Comparison of ENCODE assay signal across 8 mouse cellular contexts in the genomic region with DNA sequence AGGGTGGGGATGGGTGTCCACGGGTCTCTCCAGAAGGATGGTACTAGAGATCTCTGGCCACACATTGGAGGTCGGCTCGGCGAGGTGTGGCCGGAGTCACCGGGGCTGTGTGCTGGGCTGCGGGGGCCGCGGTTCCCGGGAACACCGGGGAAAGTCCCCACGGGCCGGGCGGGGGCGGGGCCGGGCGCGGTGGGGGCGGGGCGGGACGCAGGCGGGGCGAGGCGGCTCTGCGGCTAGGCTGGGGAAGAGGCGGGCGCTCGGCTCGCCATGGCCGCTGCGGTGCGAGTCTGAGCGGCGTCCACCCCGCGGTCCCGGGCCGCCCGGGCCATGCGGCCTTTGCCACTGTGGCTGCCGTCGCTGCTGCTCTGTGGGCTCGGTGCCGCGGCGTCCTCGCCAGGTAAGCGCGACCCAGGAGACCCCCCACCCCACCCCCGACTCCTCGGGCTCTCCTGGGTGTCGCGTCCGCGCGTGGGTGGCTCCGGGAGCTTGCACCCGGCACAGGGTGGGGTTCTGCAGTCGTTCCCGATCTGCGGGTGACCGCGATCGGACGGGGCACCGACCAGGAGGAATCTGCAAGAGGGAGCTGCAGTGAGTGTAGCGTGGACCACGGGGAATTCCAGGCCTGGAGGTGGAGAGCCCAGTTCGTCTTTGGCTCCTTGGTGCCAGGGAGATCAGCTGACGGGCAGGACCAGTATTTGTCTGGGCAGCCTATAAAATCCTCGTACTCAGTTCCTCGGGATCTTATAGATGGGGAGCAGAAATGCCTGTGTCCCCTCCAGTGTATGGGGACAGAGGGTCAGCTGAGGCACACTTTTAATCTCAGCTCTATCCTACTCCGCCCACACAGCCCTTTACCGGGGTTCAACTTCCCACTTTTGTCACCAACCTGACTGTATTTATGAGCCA. TPM values are rescaled to one million over a fixed set of nuclear protein-coding genes. Genes with fewer than 3 reads are reported as not detected.
A peak's percentile ranks its signal among the peaks of the same experiment; 100 is the strongest.
DNase-seq lines count a peak whose midpoint lies in the region; ATAC-seq and TF ChIP-seq lines count a peak whose summit lies in the region.

Gene Ifngr2, plus strand, starts transcription at position 237 of the 906 bp plus-strand sequence.

- H3K9me3 ChIP-seq in embryonic facial prominence, embryonic 11.5 days (replicated peaks; ENCODE audit: control insufficient read depth, low read length) = no peaks in the 10 kb centered on the region
- H3K9me3 ChIP-seq in liver, embryonic 11.5 days (ENCODE audit: control insufficient read depth, low read length) = no peaks in the 10 kb centered on the region

- peak within 1 kb of the TSS; percentile 21 for H3ac ChIP-seq in myocyte (ENCODE audit: control insufficient read depth, insufficient read length)

- no peaks in the 10 kb centered on the region for H3K27me3 ChIP-seq in embryonic facial prominence, embryonic 11.5 days (ENCODE audit: control insufficient read depth, insufficient read depth, low read length)
- no peaks in the 10 kb centered on the region for H3K27me3 ChIP-seq in liver, embryonic 11.5 days (replicated peaks; ENCODE audit: control insufficient read depth, insufficient read depth, low read length)
- H3K27me3 ChIP-seq in myocyte (ENCODE audit: control insufficient read depth, insufficient read depth, insufficient read length) = no peaks in the 10 kb centered on the region

- H3K4me3 ChIP-seq in embryonic facial prominence, embryonic 11.5 days (ENCODE audit: low read depth, low read length) = peak within 1 kb of the TSS; percentile 92
- peak within 1 kb of the TSS; percentile 92 for H3K4me3 ChIP-seq in liver, embryonic 11.5 days (ENCODE audit: low read depth, low read length)
- peak within 1 kb of the TSS; percentile 62 for H3K4me3 ChIP-seq in myocyte

- H3K4me1 ChIP-seq in embryonic facial prominence, embryonic 11.5 days (ENCODE audit: control insufficient read depth, insufficient read depth, low read length) = no peaks in the 10 kb centered on the region
- peaks cover 56% of the 10 kb centered on the region for H3K4me1 ChIP-seq in liver, embryonic 11.5 days (replicated peaks; ENCODE audit: control insufficient read depth, insufficient read depth, low read length)

- 1% methylated on average over 50 of the region's 74 CpGs for WGBS in embryonic facial prominence, embryonic 11.5 days
- WGBS in liver, embryonic 11.5 days = 1% methylated on average over 58 of the region's 74 CpGs

- peak within 1 kb of the TSS; percentile 93 for H3K4me2 ChIP-seq in embryonic facial prominence, embryonic 11.5 days (ENCODE audit: low read depth, low read length)
- H3K4me2 ChIP-seq in liver, embryonic 11.5 days = peak within 1 kb of the TSS; percentile 99
- peak within 1 kb of the TSS; percentile 92 for H3K4me2 ChIP-seq in myocyte (ENCODE audit: low read depth)

- H3K9ac ChIP-seq in embryonic facial prominence, embryonic 11.5 days (replicated peaks; ENCODE audit: low read length) = peak within 1 kb of the TSS; percentile 97
- peak within 1 kb of the TSS; percentile 92 for H3K9ac ChIP-seq in liver, embryonic 11.5 days (ENCODE audit: low read depth, low read length)

- peak; percentile 76 for TF ChIP-seq POLR2A in myocyte (IDR thresholded peaks at IDR 0.05; ENCODE audit: insufficient read length, low read depth)

- no peak within 1 kb of the TSS for H3K27ac ChIP-seq in embryonic facial prominence, embryonic 11.5 days (replicated peaks; ENCODE audit: low read depth, low read length)
- H3K27ac ChIP-seq in liver, embryonic 11.5 days (ENCODE audit: low read depth, low read length) = peak within 1 kb of the TSS; percentile 84

- peak; percentile 77 for ATAC-seq in embryonic facial prominence, embryonic 11.5 days (replicated peaks; ENCODE audit: insufficient number of reproducible peaks, low FRiP score, low TSS enrichment, low read depth)
- ATAC-seq in liver, embryonic 11.5 days (replicated peaks; ENCODE audit: low FRiP score) = peak; percentile 70

- H3K36me3 ChIP-seq in embryonic facial prominence, embryonic 11.5 days (replicated peaks; ENCODE audit: control insufficient read depth, insufficient read depth, low read depth, low read length) = no peaks in the 10 kb centered on the region
- no peaks in the 10 kb centered on the region for H3K36me3 ChIP-seq in liver, embryonic 11.5 days (ENCODE audit: control insufficient read depth, insufficient read depth, low read length)
- H3K36me3 ChIP-seq in myocyte (ENCODE audit: control insufficient read depth, insufficient read depth) = no peaks in the 10 kb centered on the region

- H3K79me2 ChIP-seq in myocyte (ENCODE audit: control insufficient read depth, insufficient read depth) = peaks cover 22% of the 10 kb centered on the region

- DNase-seq in urinary bladder, adult 18-20 months (ENCODE audit: low spot score in 2 of 2) = peak; percentile 58 to 59
- DNase-seq in urinary bladder, postnatal 10 days (ENCODE audit: low spot score) = no peak
- DNase-seq in embryonic facial prominence, embryonic 11.5 days (ENCODE audit: low spot score) = peak; percentile 64
- peak; percentile 48 for DNase-seq in heart, adult 8-10 months (ENCODE audit: low spot score)
- DNase-seq in kidney, adult 9 months = peak; percentile 54
- peak; percentile 79 for DNase-seq in liver, embryonic 11.5 days (ENCODE audit: low spot score)
- peak; percentile 78 to 91 for DNase-seq in spleen, postnatal 4 days (ENCODE audit: low spot score in 2 of 2)

TF ChIP-seq in myocyte, 11 proteins besides CTCF, POLR2A, EP300 and RAD21:
- TF ChIP-seq USF1 (IDR thresholded peaks at IDR 0.05; ENCODE audit: low read depth) = no peak
- TF ChIP-seq SRF (IDR thresholded peaks at IDR 0.05; ENCODE audit: control insufficient read depth, insufficient read length, low read depth) = no peak
- TF ChIP-seq TCF12 (IDR thresholded peaks at IDR 0.05; ENCODE audit: insufficient read depth, poor library complexity, severe bottlenecking) = no peak
- TF ChIP-seq POLR2AphosphoS2 (IDR thresholded peaks at IDR 0.05; ENCODE audit: insufficient read length, low read depth) = peak; percentile 65
- peak in 1 of 3 experiments; percentile 24 for TF ChIP-seq MYOD1 (IDR thresholded peaks at IDR 0.05; ENCODE audit: control insufficient read depth in 1 of 3, insufficient read length in 2 of 3, low read depth in 2 of 3)
- TF ChIP-seq MAX (IDR thresholded peaks at IDR 0.05; ENCODE audit: low read depth) = no peak
- no peak for TF ChIP-seq MYOG (IDR thresholded peaks at IDR 0.05; ENCODE audit: control insufficient read depth in 1 of 3, insufficient read depth in 1 of 3, insufficient read length in 2 of 3, low read depth in 2 of 3)

RNA-seq across cellular contexts. Expression of gene Ifngr2, which starts in this region (rescaled TPM):
- 40.4 and 41.4 TPM in 2 replicates for polyA plus RNA-seq in embryonic facial prominence, embryonic 11.5 days (2014; fragmentation: Nextera tagmentation; extraction: Ambion mirVana)
- 100 to 1,000 TPM; 122 to 145 (median 132) TPM for total RNA-seq in heart, adult 8-10 months (2022)
- 26.2 and 28.7 TPM in 2 replicates for polyA plus RNA-seq in liver, embryonic 11.5 days (2014; fragmentation: Nextera tagmentation; extraction: Ambion mirVana)
- 18.7 TPM for polyA plus RNA-seq in myocyte (2012; fragmentation: generic; extraction: Trizol)
